Mouse (Mus musculus): Measurements from ENCODE around the gene Kif26a. TPM values are rescaled to one million over a fixed set of nuclear protein-coding genes. Genes with fewer than 3 reads are reported as not detected.

Kif26a gene
- polyA plus RNA-seq, 1 experiment from 2014 or later = 4.4 TPM

DNA sequence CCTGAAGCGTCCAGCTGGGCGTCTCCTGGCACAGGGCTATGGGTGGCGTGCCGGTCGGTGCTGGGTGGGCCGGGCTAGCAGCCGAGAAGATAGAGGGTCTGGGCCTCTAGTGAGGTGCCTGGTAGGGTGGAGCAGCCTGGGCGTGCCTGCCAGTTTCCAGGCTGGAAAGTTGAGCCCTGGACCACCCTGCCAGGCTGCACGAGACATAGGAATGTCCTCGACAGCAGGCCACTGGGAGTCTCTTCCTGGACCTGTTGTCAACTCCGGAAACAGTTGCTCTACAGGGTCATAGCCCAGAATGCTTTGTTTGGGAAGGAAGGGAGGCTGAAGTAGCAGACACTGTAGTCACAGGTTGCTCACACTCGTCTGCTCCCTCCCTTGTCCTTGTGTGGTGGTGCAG is 7.6 kb downstream of the Kif26a start:
- Histone ChIP-seq H3K9me3 (ENCODE audit: control insufficient read depth, low read length) (no peaks in the 10 kb centered on the region), H3K4me2 (ENCODE audit: low read depth, low read length) (no peak overlapping the region), H3K9ac (replicated peaks; ENCODE audit: low read depth, low read length) (no peak overlapping the region), H3K4me1 (ENCODE audit: control insufficient read depth, insufficient read depth, low read length) (peaks cover 24% of the 10 kb centered on the region), H3K4me3 (ENCODE audit: low read depth, low read length) (no peak overlapping the region), H3K27me3 (ENCODE audit: control insufficient read depth, insufficient read depth, low read length) (no peaks in the 10 kb centered on the region), H3K27ac (ENCODE audit: low read depth, low read length) (no peak overlapping the region), H3K36me3 (ENCODE audit: control insufficient read depth, insufficient read depth, low read length) (no peaks in the 10 kb centered on the region)
- ATAC-seq (ENCODE audit: low read depth) = no peak
- WGBS = 76% methylated on average over 12 of the region's 12 CpGs

DNA sequence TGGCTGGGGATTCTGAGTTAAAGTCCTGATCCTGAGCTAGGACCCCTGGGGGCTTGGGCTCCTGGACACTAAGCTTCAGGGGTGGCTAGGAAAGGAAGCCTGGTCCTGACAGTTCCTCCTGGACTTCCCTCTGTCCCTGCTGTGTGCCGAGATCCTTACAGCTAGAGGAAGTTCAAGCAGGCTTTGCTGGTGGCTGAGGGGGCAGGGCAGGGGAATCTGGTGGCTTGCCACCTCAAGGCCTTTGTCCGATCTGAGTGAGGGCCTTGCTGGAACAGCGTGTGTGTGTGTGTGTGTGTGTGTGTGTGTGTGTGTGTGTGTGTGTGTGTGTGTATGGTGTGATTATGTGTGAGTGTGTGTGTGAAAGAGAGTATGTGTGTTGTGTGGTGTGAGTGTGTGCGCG is 8.5 kb downstream of the Kif26a start:
- WGBS = 47% methylated on average over 5 of the region's 5 CpGs
- H3K9ac ChIP-seq (replicated peaks; ENCODE audit: low read depth, low read length) = no peak overlapping the region
- no peak for ATAC-seq (ENCODE audit: low read depth)

DNA sequence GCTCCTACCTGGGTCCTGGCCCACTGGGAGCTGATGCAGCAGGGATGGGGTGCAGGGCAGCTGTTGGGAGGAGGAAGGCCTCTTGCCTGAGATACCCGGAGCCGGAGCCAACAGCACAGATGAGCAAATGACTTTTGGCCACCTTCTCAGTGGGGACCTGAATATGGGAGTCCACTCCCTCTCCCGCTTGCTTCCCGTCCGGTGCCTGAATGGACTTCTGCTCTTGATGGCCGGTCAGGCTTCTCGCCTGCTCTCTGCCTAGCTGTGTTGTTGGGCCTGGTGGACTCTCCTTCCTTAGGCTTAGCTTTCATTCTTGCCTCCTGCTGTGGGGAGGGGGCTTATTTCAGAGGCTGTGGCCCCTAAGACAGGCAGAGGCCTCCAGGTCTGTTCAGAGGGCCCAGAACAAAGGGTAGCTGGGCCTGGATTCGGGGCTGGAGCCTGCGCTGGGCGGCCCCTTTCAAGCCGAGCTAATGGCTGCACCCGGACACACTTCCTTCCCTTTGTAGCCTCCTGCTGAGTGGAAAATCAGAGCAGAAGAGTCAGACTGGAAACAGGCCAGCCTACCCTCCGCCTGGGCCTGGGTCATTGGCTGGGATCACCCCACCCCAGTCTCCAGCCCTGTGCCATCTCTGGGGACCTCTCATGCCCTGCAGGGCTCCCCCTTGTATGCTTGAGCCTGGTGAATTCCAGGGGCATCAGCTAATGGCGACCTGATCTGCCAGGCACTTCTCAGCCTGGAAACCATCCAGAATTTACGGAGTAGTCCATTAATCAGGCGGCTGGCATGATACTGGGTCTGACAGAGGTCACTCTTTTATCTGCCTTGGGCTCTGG is 9.4 kb downstream of the Kif26a start:
- H3K9me3 ChIP-seq (ENCODE audit: control insufficient read depth, low read length) = no peaks in the 10 kb centered on the region
- no peak overlapping the region for H3K4me3 ChIP-seq (ENCODE audit: low read depth, low read length)
- H3K36me3 ChIP-seq (ENCODE audit: control insufficient read depth, insufficient read depth, low read length) = no peaks in the 10 kb centered on the region
- 0 out of 2 replicates have a peak, but pooled peaks cover 2% of the 10 kb centered on the region for H3K27me3 ChIP-seq (ENCODE audit: control insufficient read depth, insufficient read depth, low read length)
- H3K4me2 ChIP-seq (ENCODE audit: low read depth, low read length) = no peak overlapping the region
- peaks cover 21% of the 10 kb centered on the region for H3K4me1 ChIP-seq (ENCODE audit: control insufficient read depth, insufficient read depth, low read length)
- no peak overlapping the region for H3K27ac ChIP-seq (ENCODE audit: low read depth, low read length)
- WGBS = 25% methylated on average over 16 of the region's 16 CpGs
- H3K9ac ChIP-seq (replicated peaks; ENCODE audit: low read depth, low read length) = no peak overlapping the region
- no peak for ATAC-seq (ENCODE audit: low read depth)

More for the DNA sequence above, 8.5 kb downstream of the Kif26a start:
- H3K36me3 ChIP-seq (ENCODE audit: control insufficient read depth, insufficient read depth, low read length) = no peaks in the 10 kb centered on the region
- H3K9me3 ChIP-seq (ENCODE audit: control insufficient read depth, low read length) = no peaks in the 10 kb centered on the region
- H3K4me2 ChIP-seq (ENCODE audit: low read depth, low read length) = no peak overlapping the region
- 0 out of 2 replicates have a peak, but pooled peaks cover 2% of the 10 kb centered on the region for H3K27me3 ChIP-seq (ENCODE audit: control insufficient read depth, insufficient read depth, low read length)
- H3K4me1 ChIP-seq (ENCODE audit: control insufficient read depth, insufficient read depth, low read length) = peaks cover 24% of the 10 kb centered on the region
- H3K27ac ChIP-seq (ENCODE audit: low read depth, low read length) = no peak overlapping the region
- no peak overlapping the region for H3K4me3 ChIP-seq (ENCODE audit: low read depth, low read length)

DNA sequence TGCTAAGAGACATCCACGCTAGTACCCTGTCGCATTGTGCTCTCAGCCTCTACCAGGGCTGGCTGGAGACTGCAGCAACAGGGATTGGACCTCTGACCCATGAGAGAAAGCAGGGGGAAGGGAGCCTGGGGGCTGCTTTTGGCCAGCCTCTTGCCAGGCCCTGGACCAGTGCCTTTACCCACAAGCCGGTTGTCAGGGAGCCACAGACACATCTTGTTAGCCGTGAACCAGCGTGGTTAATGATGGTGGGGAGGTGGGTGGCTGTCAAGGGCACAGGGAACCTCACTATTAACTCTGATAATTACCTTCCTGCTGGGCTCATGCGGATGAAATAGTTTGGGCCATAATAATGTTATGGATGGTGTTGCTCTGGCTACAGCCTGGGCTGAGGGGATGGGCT is 10.8 kb downstream of the Kif26a start:
- H3K4me3 ChIP-seq (ENCODE audit: low read depth, low read length) = no peak overlapping the region
- no peak overlapping the region for H3K27ac ChIP-seq (ENCODE audit: low read depth, low read length)
- H3K27me3 ChIP-seq (ENCODE audit: control insufficient read depth, insufficient read depth, low read length) = 0 out of 2 replicates have a peak, but pooled peaks cover 6% of the 10 kb centered on the region
- H3K4me1 ChIP-seq (ENCODE audit: control insufficient read depth, insufficient read depth, low read length) = peaks cover 21% of the 10 kb centered on the region
- no peaks in the 10 kb centered on the region for H3K36me3 ChIP-seq (ENCODE audit: control insufficient read depth, insufficient read depth, low read length)
- no peaks in the 10 kb centered on the region for H3K9me3 ChIP-seq (ENCODE audit: control insufficient read depth, low read length)
- 0 out of 2 replicates have a peak overlapping the region, but pooled peaks have one; percentile 25 for H3K9ac ChIP-seq (replicated peaks; ENCODE audit: low read depth, low read length)
- no peak overlapping the region for H3K4me2 ChIP-seq (ENCODE audit: low read depth, low read length)
- 46% methylated on average over 6 of the region's 6 CpGs for WGBS
- no peak for ATAC-seq (ENCODE audit: low read depth)

DNA sequence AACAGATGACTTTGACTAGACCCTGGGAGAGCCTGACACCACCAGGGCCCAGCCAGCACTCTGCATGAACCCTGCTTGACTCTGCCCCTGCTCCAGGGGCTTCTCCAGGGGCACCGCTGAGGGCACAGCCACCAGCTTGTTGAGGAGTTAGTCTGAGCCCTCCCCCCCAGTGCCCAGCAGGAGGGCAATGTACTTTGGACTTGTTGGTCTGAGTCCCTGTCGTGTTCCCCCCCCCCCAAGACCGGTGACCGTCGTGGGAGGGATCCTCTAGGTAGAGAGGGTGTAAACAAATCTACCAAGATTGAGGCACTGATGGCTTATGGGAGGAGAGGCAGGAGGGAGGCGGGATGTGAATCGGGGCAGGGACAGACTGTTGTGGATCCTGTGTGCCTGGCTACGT is 12.2 kb downstream of the Kif26a start:
- H3K36me3 ChIP-seq (ENCODE audit: control insufficient read depth, insufficient read depth, low read length) = no peaks in the 10 kb centered on the region
- 66% methylated on average over 8 of the region's 8 CpGs for WGBS
- no peak overlapping the region for H3K27ac ChIP-seq (ENCODE audit: low read depth, low read length)
- H3K4me2 ChIP-seq (ENCODE audit: low read depth, low read length) = no peak overlapping the region
- H3K9me3 ChIP-seq (ENCODE audit: control insufficient read depth, low read length) = no peaks in the 10 kb centered on the region
- no peak for ATAC-seq (ENCODE audit: low read depth)
- no peak overlapping the region for H3K9ac ChIP-seq (replicated peaks; ENCODE audit: low read depth, low read length)
- H3K4me1 ChIP-seq (ENCODE audit: control insufficient read depth, insufficient read depth, low read length) = peaks cover 28% of the 10 kb centered on the region
- H3K4me3 ChIP-seq (ENCODE audit: low read depth, low read length) = no peak overlapping the region
- H3K27me3 ChIP-seq (ENCODE audit: control insufficient read depth, insufficient read depth, low read length) = 0 out of 2 replicates have a peak, but pooled peaks cover 6% of the 10 kb centered on the region

DNA sequence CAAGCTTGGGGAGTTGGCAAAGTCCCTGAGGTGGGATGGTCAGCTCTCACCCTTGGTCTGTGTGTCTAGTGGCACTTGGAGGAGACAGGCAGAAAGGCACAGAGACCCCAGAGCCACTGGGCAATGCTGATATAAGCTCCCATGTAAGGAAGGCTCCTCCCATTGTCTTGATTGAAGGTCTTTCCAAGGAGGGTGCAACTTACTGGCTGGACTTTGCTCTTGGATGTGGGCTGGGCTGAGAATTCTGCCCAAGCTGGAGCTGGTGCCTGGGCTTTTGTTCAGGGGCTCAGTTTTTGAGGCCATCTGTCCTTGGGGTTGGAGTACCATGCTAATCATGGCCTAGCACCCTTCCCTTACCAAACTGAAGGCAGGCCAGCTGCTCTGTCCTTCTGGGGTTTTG is 12.8 kb downstream of the Kif26a start:
- Histone ChIP-seq H3K27me3 (ENCODE audit: control insufficient read depth, insufficient read depth, low read length) (0 out of 2 replicates have a peak, but pooled peaks cover 6% of the 10 kb centered on the region), H3K9ac (replicated peaks; ENCODE audit: low read depth, low read length) (no peak overlapping the region), H3K4me1 (ENCODE audit: control insufficient read depth, insufficient read depth, low read length) (peaks cover 31% of the 10 kb centered on the region), H3K27ac (ENCODE audit: low read depth, low read length) (no peak overlapping the region), H3K9me3 (ENCODE audit: control insufficient read depth, low read length) (no peaks in the 10 kb centered on the region), H3K4me3 (ENCODE audit: low read depth, low read length) (no peak overlapping the region), H3K36me3 (ENCODE audit: control insufficient read depth, insufficient read depth, low read length) (no peaks in the 10 kb centered on the region), H3K4me2 (ENCODE audit: low read depth, low read length) (no peak overlapping the region)
- ATAC-seq (ENCODE audit: low read depth) = no peak

DNA sequence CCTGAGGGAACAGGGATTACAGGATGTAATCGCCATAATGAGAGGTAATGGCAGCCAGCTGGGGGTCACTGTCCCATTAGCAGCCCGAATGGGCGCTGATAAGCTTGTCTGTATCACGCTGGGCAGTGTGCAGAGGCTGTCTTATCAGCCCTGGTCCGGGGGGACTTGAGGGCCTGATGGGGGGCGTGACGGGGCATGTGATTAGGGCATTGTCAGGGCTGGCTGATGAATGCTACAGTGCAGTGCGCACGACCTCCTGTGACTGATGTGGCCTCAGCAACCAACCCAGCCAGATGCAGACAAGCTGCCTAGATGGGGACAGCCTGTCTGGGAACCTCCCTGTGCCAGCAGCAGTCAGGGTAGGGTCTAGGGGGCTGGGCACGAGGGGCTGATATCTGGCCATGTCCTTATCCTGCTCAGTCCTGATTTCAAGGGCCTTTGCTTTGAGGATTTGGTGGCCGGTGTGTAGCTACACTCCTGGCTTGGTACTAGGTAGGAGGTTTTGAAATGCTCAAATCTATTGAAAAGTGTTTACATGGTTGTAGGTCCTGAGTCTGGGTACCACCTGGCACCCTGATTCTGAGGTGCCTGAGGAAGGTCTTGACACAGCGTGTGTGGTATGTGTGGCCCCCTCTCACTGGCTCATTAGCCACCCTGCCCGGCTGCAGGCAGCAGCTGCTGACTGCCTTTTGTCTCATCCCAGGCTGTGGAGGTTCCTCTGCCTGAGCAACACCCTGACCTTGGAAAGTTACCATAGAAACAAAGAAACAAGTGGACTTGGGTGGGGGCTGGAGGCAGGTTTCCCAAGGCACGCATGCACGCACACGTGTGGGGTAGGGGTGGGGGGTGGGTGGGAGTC is 18.2 kb downstream of the Kif26a start:
- Histone ChIP-seq H3K9me3 (ENCODE audit: control insufficient read depth, low read length) (no peaks in the 10 kb centered on the region), H3K27ac (ENCODE audit: low read depth, low read length) (no peak overlapping the region), H3K4me2 (ENCODE audit: low read depth, low read length) (no peak overlapping the region), H3K9ac (replicated peaks; ENCODE audit: low read depth, low read length) (no peak overlapping the region), H3K4me3 (ENCODE audit: low read depth, low read length) (no peak overlapping the region), H3K4me1 (ENCODE audit: control insufficient read depth, insufficient read depth, low read length) (peaks cover 29% of the 10 kb centered on the region), H3K36me3 (ENCODE audit: control insufficient read depth, insufficient read depth, low read length) (no peaks in the 10 kb centered on the region), H3K27me3 (ENCODE audit: control insufficient read depth, insufficient read depth, low read length) (0 out of 2 replicates have a peak, but pooled peaks cover 4% of the 10 kb centered on the region)
- peak; percentile 41; the same call in 1 of the 2 replicates for ATAC-seq (ENCODE audit: low read depth)
- WGBS = 16% methylated on average over 16 of the region's 16 CpGs

DNA sequence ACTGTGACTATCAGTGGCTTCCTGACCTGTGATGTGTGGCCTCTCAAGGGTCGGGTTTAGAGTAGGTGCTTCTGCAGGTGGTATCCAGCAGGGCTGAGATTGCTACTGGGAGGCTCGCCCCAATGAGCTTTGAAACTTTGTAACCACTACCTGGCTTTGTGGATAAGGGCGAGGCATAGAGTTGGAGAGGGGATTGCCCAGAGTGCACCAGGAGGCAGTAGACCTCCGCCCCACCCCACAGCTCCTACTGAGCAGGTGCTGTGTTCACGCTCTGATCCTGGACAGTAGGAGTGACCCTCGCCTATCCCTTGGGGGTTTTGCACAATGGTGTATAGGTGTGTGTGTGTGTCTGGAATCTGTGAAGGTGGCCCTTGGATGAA is 18.8 kb downstream of the Kif26a start:
- Histone ChIP-seq H3K27ac (ENCODE audit: low read depth, low read length) (no peak overlapping the region), H3K9ac (replicated peaks; ENCODE audit: low read depth, low read length) (no peak overlapping the region), H3K4me1 (ENCODE audit: control insufficient read depth, insufficient read depth, low read length) (peaks cover 29% of the 10 kb centered on the region), H3K36me3 (ENCODE audit: control insufficient read depth, insufficient read depth, low read length) (no peaks in the 10 kb centered on the region), H3K4me3 (ENCODE audit: low read depth, low read length) (no peak overlapping the region), H3K27me3 (ENCODE audit: control insufficient read depth, insufficient read depth, low read length) (0 out of 2 replicates have a peak, but pooled peaks cover 4% of the 10 kb centered on the region), H3K4me2 (ENCODE audit: low read depth, low read length) (no peak overlapping the region), H3K9me3 (ENCODE audit: control insufficient read depth, low read length) (no peaks in the 10 kb centered on the region)
- no peak for ATAC-seq (ENCODE audit: low read depth)
- 69% methylated on average over 6 of the region's 6 CpGs for WGBS

DNA sequence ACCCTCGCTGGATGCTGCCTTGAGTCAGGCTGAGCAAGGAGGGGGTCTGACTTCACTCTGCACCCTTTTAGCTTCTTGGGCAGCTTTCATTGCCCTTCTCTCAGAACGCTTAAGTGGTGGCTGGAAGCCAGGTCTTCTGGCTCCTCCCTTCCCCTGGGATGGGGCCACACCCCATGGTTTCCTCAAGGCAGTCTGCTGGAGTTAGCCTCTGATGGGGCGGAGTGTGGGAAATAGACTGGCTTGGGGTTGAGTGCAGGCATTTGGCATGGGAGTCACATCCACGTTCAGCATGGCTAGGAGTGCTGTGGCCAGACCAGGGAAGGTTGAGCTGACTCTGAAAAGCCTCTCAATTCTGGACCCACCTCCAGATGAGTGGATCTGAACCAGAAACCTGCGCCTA is 23.2 kb downstream of the Kif26a start:
- Histone ChIP-seq H3K4me1 (ENCODE audit: control insufficient read depth, insufficient read depth, low read length) (peaks cover 24% of the 10 kb centered on the region), H3K27ac (ENCODE audit: low read depth, low read length) (no peak overlapping the region)
- 68% methylated on average over 5 of the region's 5 CpGs for WGBS

More for the DNA sequence above, 23.2 kb downstream of the Kif26a start:
- no peak overlapping the region for H3K9ac ChIP-seq (replicated peaks; ENCODE audit: low read depth, low read length)
- H3K4me2 ChIP-seq (ENCODE audit: low read depth, low read length) = no peak overlapping the region
- H3K9me3 ChIP-seq (ENCODE audit: control insufficient read depth, low read length) = no peaks in the 10 kb centered on the region
- no peaks in the 10 kb centered on the region for H3K27me3 ChIP-seq (ENCODE audit: control insufficient read depth, insufficient read depth, low read length)
- no peak for ATAC-seq (ENCODE audit: low read depth)
- H3K4me3 ChIP-seq (ENCODE audit: low read depth, low read length) = no peak overlapping the region
- H3K36me3 ChIP-seq (ENCODE audit: control insufficient read depth, insufficient read depth, low read length) = no peaks in the 10 kb centered on the region
